Mouse (Mus musculus) megakaryocyte, adult 5-6 weeks (primary cell): ENCODE results near the gene Emilin2. TPM values are rescaled to one million over a fixed set of nuclear protein-coding genes. Genes with fewer than 3 reads are reported as not detected.

Source experiments
- ATAC-seq: 2 replicates; pipeline ENCODE4 v1.8.0; 2016; ENCODE audit warnings: mild to moderate bottlenecking, inconsistent platforms; ENCODE audit not compliant: poor library complexity, severe bottlenecking
- total RNA-seq, 2 experiments: library from RNA; stranded (forward) in 1 of 2; stranded (reverse) in 1 of 2; fragments of 153-499, 151-499 nt in 1 of 2; fragments of 221-1000, 200-1000 nt in 1 of 2; gene quantifications; 2 replicates each; pipeline versions ENCODE4 v1.2.3 to v1.2.4; 2015 to 2017

The Emilin2 gene
- total RNA-seq, 2 experiments from 2014 or later = 152 to 244 TPM

DNA sequence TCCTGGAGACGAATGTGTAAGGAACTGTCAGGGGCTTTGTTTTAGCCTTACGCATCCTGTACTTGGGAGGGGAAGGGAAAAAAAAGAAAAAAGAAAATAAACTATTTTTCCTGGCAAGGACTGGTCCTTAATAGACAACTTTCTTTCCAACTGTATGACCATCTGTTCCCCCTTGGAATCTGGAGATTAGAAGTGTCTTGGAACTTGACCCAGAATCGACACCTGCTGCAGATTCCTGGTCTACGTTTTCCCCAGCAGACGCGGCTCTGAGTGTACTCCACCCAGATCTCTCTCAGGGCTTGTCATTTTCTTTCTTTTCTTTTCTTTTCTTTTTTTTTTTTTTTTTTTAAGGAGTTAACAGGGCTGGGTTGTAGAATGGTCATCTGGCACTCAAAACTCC lies 8.3 kb downstream of the Emilin2 start:
- ATAC-seq = no peak

DNA sequence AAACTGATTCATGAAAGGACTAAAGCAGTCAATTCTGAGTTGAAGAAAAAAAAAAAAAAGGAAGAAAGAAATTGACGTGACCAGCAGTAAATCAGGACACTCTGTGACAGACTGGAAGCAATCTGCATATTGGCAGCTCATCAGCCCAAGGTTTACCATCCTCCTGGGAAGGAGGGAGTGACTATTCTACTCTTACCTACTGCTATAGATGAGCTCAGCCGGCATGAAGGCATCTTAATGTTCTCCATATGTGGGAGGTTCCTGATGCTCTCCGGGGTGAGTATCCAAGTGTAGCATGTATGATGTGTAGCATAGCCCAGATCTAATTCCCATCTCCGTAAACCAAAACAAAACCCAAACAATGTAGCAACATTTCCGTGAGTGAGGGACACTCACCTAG lies 10.4 kb downstream of the Emilin2 start:
- ATAC-seq = no peak

DNA sequence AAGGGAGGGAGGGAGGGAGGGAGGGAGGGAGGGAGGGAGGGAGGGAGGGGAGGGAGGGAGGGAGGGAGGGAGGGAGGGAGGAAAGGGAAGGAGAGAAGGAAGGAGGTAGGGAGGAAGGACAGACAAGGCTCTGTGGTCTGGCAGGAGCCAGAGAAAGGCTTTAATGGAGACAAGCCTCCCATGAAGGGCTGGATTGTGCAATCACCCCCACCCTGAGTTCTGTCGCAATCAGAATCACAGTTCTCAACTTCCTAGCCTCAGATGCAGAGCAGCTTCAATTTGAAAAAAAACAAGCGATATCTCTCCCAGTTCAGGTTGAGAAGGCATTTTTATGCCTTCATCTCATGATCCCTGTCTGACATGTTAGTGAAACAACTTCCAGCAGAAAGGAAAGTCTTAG lies 11.4 kb downstream of the Emilin2 start:
- peak; percentile 73 for ATAC-seq

DNA sequence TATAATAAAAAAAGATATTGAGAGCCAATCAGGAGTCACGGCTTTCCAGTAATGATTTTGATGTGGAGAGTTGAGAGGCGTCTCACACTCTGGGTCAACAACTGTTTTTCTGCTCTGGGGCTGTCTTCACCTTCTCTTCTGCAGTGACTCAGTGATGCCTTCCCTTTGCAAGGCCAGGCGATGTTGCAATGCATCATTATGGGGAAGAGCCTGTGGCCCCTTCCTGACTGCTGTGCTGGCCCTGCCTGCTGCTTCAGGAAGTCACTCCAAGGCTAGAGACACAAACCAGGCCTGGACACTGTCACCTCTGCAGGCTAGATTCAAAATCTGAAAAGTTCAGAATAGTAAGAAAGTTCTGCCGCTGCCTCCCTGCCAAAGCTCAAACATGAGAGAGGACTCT lies 11.9 kb downstream of the Emilin2 start:
- peak; percentile 92 for ATAC-seq

DNA sequence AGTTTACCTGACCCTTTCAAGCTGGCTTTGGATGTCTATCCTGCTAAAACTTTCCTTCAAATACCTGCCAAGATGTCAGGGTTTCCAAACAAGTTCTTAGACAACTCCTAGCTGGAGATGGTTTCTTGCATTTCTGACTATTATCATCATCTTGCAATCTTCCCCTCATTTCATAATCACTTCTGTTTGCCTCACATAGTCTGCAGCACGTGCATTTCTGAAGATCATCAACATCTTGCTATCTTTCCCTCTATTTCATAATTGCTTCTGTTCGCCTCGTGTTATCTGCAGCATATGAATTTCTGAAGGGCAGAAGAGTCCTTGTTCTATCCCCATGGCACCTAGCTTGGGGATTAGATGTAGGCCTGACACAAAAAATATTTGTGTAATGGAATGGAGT lies 17.2 kb downstream of the Emilin2 start:
- peak; percentile 56 for ATAC-seq

DNA sequence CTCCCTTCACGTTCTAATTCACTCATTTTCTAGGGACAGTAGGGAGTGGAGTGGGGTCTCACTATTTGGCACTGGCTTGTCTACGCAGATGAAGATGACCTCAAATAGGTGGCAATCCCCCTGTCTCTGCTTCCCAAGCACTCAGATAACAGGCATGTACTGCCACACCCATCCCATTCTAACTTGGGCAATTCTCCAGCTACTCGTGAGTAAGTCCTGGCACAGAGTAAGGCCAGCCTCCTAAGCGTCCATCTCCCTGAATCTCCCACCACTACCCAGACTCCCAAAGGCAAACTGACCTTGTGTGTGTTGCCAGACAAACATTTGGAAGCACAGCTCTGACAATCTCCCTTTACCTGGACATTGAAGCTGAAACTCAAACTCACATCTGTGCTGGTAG lies 18.9 kb downstream of the Emilin2 start:
- no peak for ATAC-seq

DNA sequence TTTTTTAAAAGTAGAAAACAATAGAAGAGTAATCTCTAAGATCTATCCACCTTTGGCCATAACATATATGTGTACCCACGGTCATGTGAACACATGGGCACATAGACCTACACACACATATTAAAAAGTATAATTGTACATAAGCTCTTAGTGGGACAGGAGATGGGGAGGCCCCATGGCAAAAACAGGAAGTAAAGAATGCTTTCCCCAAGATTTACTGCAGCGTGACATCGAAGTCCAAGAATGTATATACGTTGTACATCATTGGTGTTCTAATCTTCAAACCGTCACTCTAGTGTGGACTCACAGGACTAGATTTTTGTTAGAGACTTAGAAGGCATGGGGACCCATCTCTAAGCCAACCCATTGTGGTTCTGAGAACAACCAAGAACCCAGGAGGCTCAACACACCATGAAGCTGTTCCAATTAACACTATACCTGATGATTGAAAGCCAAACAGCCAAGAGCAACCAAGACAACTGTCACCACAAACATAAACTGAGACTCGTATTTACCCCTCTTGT lies 19.8 kb downstream of the Emilin2 start:
- ATAC-seq = no peak

DNA sequence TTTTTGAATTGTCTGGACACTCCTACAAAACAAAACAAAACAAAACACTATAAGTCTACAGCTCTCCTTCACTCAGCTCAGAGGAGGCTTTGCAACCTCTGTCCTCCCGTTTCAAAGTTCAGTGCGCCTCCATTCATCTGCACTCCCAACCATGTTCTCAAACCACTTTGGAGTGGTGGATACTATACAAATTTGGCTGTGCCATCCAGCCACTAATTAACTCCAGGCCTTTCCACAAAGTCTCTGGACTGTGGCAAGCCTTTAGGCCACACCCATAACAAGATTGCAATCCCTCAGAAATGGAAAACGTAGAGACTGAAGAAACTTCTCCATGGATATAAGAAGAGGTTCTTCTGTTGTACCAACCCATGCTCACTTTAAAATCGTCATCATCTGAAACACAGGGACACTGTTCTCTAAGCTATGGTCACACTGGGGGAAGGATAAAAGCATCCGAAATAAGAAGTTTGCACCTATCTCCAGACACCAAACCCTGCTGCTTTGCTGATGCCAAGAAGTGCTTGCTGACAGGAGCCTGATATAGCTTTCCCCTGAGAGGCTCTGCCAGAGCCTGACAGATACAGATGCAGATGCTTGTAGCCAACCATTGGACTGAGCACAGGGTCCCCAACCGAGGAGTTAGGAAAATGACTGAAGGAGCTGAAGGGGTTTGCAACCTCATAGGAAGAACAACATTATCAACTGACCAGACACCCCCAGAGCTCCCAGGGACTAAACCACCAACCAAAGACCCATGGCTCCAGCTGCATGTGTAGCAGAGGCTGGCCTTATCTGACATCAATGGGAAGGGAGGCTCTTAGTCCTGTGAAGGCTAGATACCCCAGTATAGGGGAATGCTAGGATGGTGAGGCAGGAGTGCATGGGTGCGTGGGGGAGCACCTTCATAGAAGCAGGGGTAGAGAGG lies 21.0 kb downstream of the Emilin2 start:
- ATAC-seq = no peak

DNA sequence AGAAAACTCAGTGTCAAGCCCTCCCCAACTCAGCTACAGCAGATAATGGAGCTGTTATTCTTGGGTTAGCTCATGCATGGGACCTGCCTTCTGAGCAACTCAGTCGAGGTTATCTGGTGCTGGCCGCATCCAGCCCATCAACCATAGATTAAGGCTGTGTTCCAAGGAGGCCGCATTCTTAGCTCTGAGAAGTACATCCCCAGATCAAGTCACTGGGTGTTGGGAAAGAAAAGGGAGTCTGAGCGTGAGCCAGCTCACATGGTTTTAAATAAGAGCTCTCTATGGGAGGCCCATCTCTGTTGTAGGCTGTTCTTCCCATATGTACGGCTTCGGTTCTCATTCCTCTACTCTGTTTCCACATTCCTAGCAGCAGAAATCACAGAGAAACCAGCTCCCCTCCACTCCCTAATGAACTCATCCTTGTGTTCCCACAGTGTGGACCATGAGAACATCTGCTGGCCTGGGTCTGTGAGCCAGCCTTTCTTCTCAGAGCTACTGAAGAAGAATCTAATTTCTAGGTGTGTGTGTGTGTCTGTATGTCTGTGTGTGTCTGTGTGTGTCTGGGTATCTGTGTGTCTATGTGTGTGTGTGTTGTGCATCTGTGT lies 22.1 kb downstream of the Emilin2 start:
- no peak for ATAC-seq

DNA sequence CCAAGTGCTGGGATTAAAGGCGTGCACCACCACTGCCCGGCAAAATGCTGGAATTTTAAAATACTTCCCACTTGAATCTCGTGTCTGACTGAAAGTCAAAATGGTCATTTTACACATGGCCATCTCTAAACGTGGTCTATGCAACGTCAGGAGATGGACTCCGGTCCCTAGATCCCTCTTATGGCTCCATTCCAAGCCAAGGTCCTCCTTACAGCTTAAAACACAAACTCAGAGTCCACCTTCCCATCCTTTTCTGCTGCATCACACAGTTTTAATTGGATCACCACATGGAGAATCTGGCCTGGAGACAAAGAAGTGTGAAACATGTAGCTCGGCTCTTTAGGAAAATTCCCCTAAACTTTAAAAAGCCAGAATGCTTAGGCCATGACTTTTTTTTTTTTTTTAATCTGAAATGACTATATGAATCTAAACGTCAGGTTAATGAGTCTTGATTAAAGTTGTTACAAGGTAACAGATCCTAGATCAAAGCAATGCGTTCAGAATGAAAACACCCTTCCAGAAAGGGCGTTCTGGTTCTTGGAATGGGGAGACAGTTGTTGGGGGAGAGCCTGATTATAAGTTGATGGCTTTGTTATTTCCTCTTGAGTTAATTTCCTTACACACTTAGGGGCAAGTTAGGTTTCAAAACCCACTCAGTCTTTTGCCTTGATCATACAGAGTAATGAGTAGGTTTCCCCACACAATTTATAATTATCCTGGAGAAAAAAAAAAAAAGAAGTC lies 22.8 kb downstream of the Emilin2 start:
- no peak for ATAC-seq

DNA sequence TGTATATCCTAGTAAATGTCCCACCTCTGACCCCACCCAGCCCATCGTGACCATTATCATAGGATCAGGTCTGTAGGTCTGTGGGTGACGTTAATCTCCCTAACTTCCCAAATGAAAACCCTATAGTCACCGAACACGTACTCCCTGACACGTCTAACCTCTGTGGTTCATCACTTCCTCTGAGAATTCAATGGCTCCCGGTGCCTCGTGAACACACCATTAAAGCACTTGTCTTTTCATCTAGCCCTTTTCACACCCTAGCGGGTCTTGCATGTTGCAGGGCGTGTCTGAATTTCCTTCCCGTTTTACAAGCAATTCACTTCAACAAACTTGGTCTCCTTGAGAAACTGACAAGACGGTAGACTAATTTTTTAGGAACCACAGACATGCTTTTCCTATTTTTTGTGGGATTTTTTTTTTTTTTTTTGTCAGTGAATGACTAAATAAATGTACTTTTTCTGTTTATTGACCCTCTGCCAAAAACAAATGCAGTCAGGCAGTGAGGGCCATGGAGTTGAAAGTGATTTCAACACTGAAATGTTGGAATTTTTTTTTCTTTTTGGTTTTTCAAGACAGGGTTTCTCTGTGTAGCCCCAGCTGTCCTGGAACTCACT lies 23.5 kb downstream of the Emilin2 start:
- ATAC-seq = peak; percentile 86

DNA sequence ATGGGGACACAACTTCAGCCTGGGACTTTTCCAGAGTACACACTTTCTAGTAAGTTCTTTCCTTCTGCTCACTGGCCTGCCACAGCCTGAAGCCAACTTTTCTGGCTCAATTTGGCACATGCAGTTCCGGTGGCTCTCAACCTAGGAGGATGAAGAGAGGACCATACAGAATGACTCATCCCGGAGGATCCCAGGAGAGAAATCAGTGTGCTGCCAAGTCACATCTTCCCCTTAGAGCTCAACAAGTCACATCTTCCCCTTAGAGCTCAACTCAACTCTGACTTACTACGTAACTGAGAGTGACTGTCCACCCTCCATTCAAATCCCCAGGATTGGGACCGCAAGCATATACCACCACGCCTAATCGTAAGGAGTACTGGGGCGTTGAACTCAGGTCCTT lies 24.2 kb downstream of the Emilin2 start:
- no peak for ATAC-seq

GRCm38 (mm10) chr17:71285929-71286328 lies 25.8 kb downstream of the Emilin2 start:
- ATAC-seq = peak; percentile 42

DNA sequence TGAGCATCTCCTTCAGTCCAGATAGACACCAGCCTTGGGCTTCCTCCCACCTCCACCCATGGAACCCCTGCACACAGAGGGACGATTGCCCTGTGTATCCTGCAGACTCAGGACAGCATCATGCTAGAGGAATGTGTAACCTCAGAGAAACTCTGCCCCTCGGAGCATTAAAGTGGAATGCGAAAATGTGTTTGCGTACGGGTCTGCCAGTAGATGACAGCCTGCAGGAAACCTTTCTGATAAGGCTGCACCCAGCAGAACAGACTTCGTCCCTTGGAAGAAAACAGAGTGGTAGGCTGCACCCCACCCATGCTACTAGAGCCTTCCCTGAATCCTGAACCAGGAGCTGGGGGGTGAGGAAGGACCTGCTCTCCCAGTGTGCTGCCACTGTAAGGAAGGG lies 26.9 kb downstream of the Emilin2 start:
- no peak for ATAC-seq

GRCm38 (mm10) chr17:71283237-71283636 lies 28.5 kb downstream of the Emilin2 start:
- no peak for ATAC-seq

DNA sequence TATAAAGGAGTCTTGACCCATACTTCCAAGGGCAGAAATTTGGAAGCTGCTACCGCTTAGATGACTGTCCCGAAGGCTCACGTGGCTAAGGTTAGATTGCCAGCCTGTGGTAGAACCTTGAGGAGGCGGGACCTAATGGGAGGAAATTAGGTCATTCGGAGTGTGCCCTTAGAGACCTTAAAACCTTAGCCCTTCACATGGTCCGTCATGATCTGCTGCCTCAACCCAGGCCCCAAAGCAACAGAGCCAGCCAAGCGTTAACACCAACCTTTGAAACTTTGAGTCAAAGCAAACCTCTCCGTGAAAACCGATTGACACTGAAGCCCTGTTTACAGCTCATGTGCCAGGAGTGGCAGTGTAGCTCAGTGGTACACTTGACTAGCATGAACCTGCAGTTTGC lies 29.1 kb downstream of the Emilin2 start:
- no peak for ATAC-seq

DNA sequence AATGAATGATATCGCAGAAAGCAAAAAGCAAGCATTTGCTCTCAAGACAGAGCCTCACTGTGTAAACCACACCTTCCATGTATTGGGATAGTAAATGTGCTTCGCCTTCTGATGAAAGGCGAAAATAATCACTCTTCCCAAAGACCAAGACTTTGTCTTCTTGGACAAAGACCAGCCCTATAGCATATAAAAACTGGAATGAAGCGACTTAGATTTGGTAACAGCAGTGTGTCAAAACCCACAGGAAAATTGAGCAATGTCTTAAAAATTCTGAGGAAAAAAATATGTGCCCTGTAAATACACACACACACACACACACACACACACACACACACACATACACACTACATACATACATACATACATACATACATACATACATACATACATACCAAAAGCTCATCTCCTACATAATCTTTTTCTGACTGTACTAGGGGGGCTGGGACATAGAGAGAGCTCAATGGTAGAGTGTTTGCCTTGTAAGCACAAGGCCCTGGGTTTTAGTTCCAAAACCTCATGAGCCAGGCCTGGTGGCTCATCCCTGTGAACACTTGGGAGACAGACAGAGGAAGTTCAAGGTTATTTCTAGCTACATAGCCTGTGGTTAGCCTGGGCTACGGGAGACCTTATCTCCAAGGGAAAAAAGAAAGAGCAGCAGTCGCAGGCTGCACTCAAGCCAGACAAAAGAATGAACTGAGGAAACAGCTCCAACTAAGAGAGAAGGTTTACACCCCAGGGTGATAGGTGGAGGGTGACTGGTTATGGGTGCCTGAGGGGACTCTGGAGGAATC lies 33.9 kb downstream of the Emilin2 start:
- ATAC-seq = peak; percentile 34; the same call in 1 of the 2 replicates

GRCm38 (mm10) chr17:71276771-71277170 lies 35.0 kb downstream of the Emilin2 start:
- peak; percentile 79 for ATAC-seq

DNA sequence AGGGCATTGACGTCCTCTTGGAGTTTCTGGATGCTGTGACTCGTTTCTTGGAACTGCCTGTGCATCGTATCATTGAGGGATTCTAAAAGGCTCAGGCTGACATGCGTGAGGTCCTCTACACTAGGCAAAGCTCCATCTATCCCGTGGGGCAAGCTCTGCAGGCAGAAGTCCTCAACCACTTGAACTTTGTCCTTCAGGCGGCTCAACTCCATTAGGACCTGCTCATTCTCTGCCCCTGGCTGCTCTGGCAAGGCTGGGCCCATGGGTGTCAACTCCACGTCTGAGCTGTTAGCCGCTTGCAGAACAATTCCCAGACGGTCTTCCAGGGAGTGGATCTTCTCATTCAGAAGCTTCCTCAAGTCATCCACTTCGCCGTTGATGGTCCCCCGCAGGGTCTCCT lies 37.9 kb downstream of the Emilin2 start:
- no peak for ATAC-seq

GRCm38 (mm10) chr17:71268599-71268998 lies 43.2 kb downstream of the Emilin2 start:
- ATAC-seq = no peak
